Mouse (Mus musculus): Measurements from ENCODE around the gene Ndufb8. TPM values are rescaled to one million over a fixed set of nuclear protein-coding genes. Genes with fewer than 3 reads are reported as not detected.

Ndufb8 gene
- polyA plus RNA-seq, 1 experiment, result 811 TPM

GRCm38 (mm10) chr19:44553286-44553685 lies 2.0 kb downstream of the Ndufb8 start:
- H3K27me3 ChIP-seq (ENCODE audit: control insufficient read depth, insufficient read depth, low read length), result no peaks in the 10 kb centered on the region
- WGBS, result 93% methylated on average over 4 of the region's 4 CpGs
- peaks cover 42% of the 10 kb centered on the region for H3K36me3 ChIP-seq (ENCODE audit: control insufficient read depth, insufficient read depth, low read length)
- H3K4me1 ChIP-seq (ENCODE audit: control insufficient read depth, insufficient read depth, insufficient read length, low read length), result peaks cover 2% of the 10 kb centered on the region; the same call in 1 of the 2 replicates
- no peak overlapping the region for H3K27ac ChIP-seq (ENCODE audit: insufficient read depth, low read depth, low read length)
- no peak for TF ChIP-seq POLR2A (IDR thresholded peaks at IDR 0.05; ENCODE audit: low read depth, low read length)
- no peak for TF ChIP-seq CTCF (IDR thresholded peaks at IDR 0.05; ENCODE audit: extremely low read depth, insufficient read length, insufficient replicate concordance, low read depth, low read length)
- no peak overlapping the region for H3K4me3 ChIP-seq (ENCODE audit: low read depth, low read length)

GRCm38 (mm10) chr19:44552731-44553130 lies 2.5 kb downstream of the Ndufb8 start, which contains the start of gene Gm20538:
Gene Gm20538 (minus strand): TSS chr19:44552831.
- H3K4me3 ChIP-seq (ENCODE audit: low read depth, low read length), result no peak within 1 kb of the TSS
- H3K4me1 ChIP-seq (ENCODE audit: control insufficient read depth, insufficient read depth, insufficient read length, low read length), result peaks cover 2% of the 10 kb centered on the region; the same call in 1 of the 2 replicates
- H3K36me3 ChIP-seq (ENCODE audit: control insufficient read depth, insufficient read depth, low read length), result peaks cover 45% of the 10 kb centered on the region
- TF ChIP-seq CTCF (IDR thresholded peaks at IDR 0.05; ENCODE audit: extremely low read depth, insufficient read length, insufficient replicate concordance, low read depth, low read length), result no peak
- TF ChIP-seq POLR2A (IDR thresholded peaks at IDR 0.05; ENCODE audit: low read depth, low read length), result no peak
- 95% methylated on average over 4 of the region's 4 CpGs for WGBS
- H3K27me3 ChIP-seq (ENCODE audit: control insufficient read depth, insufficient read depth, low read length), result no peaks in the 10 kb centered on the region
- no peak within 1 kb of the TSS for H3K27ac ChIP-seq (ENCODE audit: insufficient read depth, low read depth, low read length)

GRCm38 (mm10) chr19:44545321-44546041 lies 9.8 kb downstream of the Ndufb8 start, which contains the start of gene Sec31b:
Gene Sec31b (minus strand): TSS chr19:44545864.
- WGBS, result 3% methylated on average over 45 of the region's 47 CpGs
- TF ChIP-seq CTCF (IDR thresholded peaks at IDR 0.05; ENCODE audit: extremely low read depth, insufficient read length, insufficient replicate concordance, low read depth, low read length), result no peak
- TF ChIP-seq POLR2A (IDR thresholded peaks at IDR 0.05; ENCODE audit: low read depth, low read length), result no peak
- Histone ChIP-seq H3K27ac (ENCODE audit: insufficient read depth, low read depth, low read length) (no peak within 1 kb of the TSS), H3K4me3 (ENCODE audit: low read depth, low read length) (peak within 1 kb of the TSS; percentile 64), H3K27me3 (ENCODE audit: control insufficient read depth, insufficient read depth, low read length) (0 out of 2 replicates have a peak, but pooled peaks cover 4% of the 10 kb centered on the region), H3K4me1 (ENCODE audit: control insufficient read depth, insufficient read depth, insufficient read length, low read length) (no peaks in the 10 kb centered on the region), H3K36me3 (ENCODE audit: control insufficient read depth, insufficient read depth, low read length) (peaks cover 22% of the 10 kb centered on the region)

- no peak overlapping the region for H3K4me3 ChIP-seq (ENCODE audit: low read depth, low read length)
- WGBS, result 2% methylated on average over 13 of the region's 13 CpGs
- H3K27me3 ChIP-seq (ENCODE audit: control insufficient read depth, insufficient read depth, low read length), result 0 out of 2 replicates have a peak, but pooled peaks cover 4% of the 10 kb centered on the region
- no peak overlapping the region for H3K27ac ChIP-seq (ENCODE audit: insufficient read depth, low read depth, low read length)
- TF ChIP-seq POLR2A (IDR thresholded peaks at IDR 0.05; ENCODE audit: low read depth, low read length) (no peak), CTCF (IDR thresholded peaks at IDR 0.05; ENCODE audit: extremely low read depth, insufficient read length, insufficient replicate concordance, low read depth, low read length) (peak; percentile 77; the same call in 1 of the 2 replicates)
- H3K4me1 ChIP-seq (ENCODE audit: control insufficient read depth, insufficient read depth, insufficient read length, low read length), result no peaks in the 10 kb centered on the region
- peaks cover 15% of the 10 kb centered on the region for H3K36me3 ChIP-seq (ENCODE audit: control insufficient read depth, insufficient read depth, low read length)
Measured at GRCm38 (mm10) chr19:44544775-44545174, 10.5 kb downstream of the Ndufb8 start.

- WGBS, result 72% methylated on average over 10 of the region's 10 CpGs
- no peak overlapping the region for H3K27ac ChIP-seq (ENCODE audit: insufficient read depth, low read depth, low read length)
- TF ChIP-seq CTCF (IDR thresholded peaks at IDR 0.05; ENCODE audit: extremely low read depth, insufficient read length, insufficient replicate concordance, low read depth, low read length) (no peak), POLR2A (IDR thresholded peaks at IDR 0.05; ENCODE audit: low read depth, low read length) (no peak)
- H3K27me3 ChIP-seq (ENCODE audit: control insufficient read depth, insufficient read depth, low read length), result 0 out of 2 replicates have a peak, but pooled peaks cover 4% of the 10 kb centered on the region
- peaks cover 12% of the 10 kb centered on the region for H3K36me3 ChIP-seq (ENCODE audit: control insufficient read depth, insufficient read depth, low read length)
- no peaks in the 10 kb centered on the region for H3K4me1 ChIP-seq (ENCODE audit: control insufficient read depth, insufficient read depth, insufficient read length, low read length)
- no peak overlapping the region for H3K4me3 ChIP-seq (ENCODE audit: low read depth, low read length)
Measured at GRCm38 (mm10) chr19:44544372-44544771, 10.9 kb downstream of the Ndufb8 start.

- TF ChIP-seq POLR2A (IDR thresholded peaks at IDR 0.05; ENCODE audit: low read depth, low read length), result no peak
- TF ChIP-seq CTCF (IDR thresholded peaks at IDR 0.05; ENCODE audit: extremely low read depth, insufficient read length, insufficient replicate concordance, low read depth, low read length), result no peak
- no peak overlapping the region for H3K27ac ChIP-seq (ENCODE audit: insufficient read depth, low read depth, low read length)
- H3K4me3 ChIP-seq (ENCODE audit: low read depth, low read length), result no peak overlapping the region
- H3K27me3 ChIP-seq (ENCODE audit: control insufficient read depth, insufficient read depth, low read length), result 0 out of 2 replicates have a peak, but pooled peaks cover 4% of the 10 kb centered on the region
- peaks cover under 1% of the 10 kb centered on the region; the same call in 1 of the 2 replicates for H3K36me3 ChIP-seq (ENCODE audit: control insufficient read depth, insufficient read depth, low read length)
- 81% methylated on average over 8 of the region's 8 CpGs for WGBS
- H3K4me1 ChIP-seq (ENCODE audit: control insufficient read depth, insufficient read depth, insufficient read length, low read length), result no peaks in the 10 kb centered on the region
Measured at GRCm38 (mm10) chr19:44542694-44543178, 12.5 kb downstream of the Ndufb8 start.

GRCm38 (mm10) chr19:44537416-44537815 lies 17.8 kb downstream of the Ndufb8 start:
- no peaks in the 10 kb centered on the region for H3K36me3 ChIP-seq (ENCODE audit: control insufficient read depth, insufficient read depth, low read length)
- no peak overlapping the region for H3K4me3 ChIP-seq (ENCODE audit: low read depth, low read length)
- H3K4me1 ChIP-seq (ENCODE audit: control insufficient read depth, insufficient read depth, insufficient read length, low read length), result no peaks in the 10 kb centered on the region
- WGBS, result 84% methylated on average over 8 of the region's 8 CpGs
- no peaks in the 10 kb centered on the region for H3K27me3 ChIP-seq (ENCODE audit: control insufficient read depth, insufficient read depth, low read length)
- H3K27ac ChIP-seq (ENCODE audit: insufficient read depth, low read depth, low read length), result no peak overlapping the region
- no peak for TF ChIP-seq POLR2A (IDR thresholded peaks at IDR 0.05; ENCODE audit: low read depth, low read length)
- no peak for TF ChIP-seq CTCF (IDR thresholded peaks at IDR 0.05; ENCODE audit: extremely low read depth, insufficient read length, insufficient replicate concordance, low read depth, low read length)
